Mouse (Mus musculus): ENCODE measurements around the gene Slc12a8.

Gene Slc12a8

GRCm38 (mm10) chr16:33537499-33538225 is 20.5 kb downstream of the Slc12a8 start:
- in situ Hi-C loops (cut with MboI; ENCODE audit: low sequenced_read_pairs) = no loop called here

- in situ Hi-C loops (cut with MboI; ENCODE audit: low sequenced_read_pairs) = no loop called here
These were observed 27.2 kb downstream of the Slc12a8 start for GRCm38 (mm10) chr16:33544346-33544745.

GRCm38 (mm10) chr16:33545530-33545929 is 28.4 kb downstream of the Slc12a8 start:
- in situ Hi-C loops (cut with MboI; ENCODE audit: low sequenced_read_pairs) = no loop called here

- in situ Hi-C loops (cut with MboI; ENCODE audit: low sequenced_read_pairs) = no loop called here
These were observed 36.7 kb downstream of the Slc12a8 start for GRCm38 (mm10) chr16:33553689-33554342.

GRCm38 (mm10) chr16:33558121-33558520 is 41.0 kb downstream of the Slc12a8 start:
- in situ Hi-C loops (cut with MboI; ENCODE audit: low sequenced_read_pairs) = no loop called here

- in situ Hi-C loops (cut with MboI; ENCODE audit: low sequenced_read_pairs) = no loop called here
These were observed 43.2 kb downstream of the Slc12a8 start for GRCm38 (mm10) chr16:33560281-33560680.

GRCm38 (mm10) chr16:33561308-33562009 is 44.3 kb downstream of the Slc12a8 start:
- in situ Hi-C loops (cut with MboI; ENCODE audit: low sequenced_read_pairs) = no loop called here

- in situ Hi-C loops (cut with MboI; ENCODE audit: low sequenced_read_pairs) = no loop called here
These were observed 45.9 kb downstream of the Slc12a8 start for GRCm38 (mm10) chr16:33562874-33563537.

- in situ Hi-C loops (cut with MboI; ENCODE audit: low sequenced_read_pairs) = no loop called here
These were observed 46.4 kb downstream of the Slc12a8 start for GRCm38 (mm10) chr16:33563538-33564013.

- in situ Hi-C loops (cut with MboI; ENCODE audit: low sequenced_read_pairs) = no loop called here
These were observed 49.3 kb downstream of the Slc12a8 start for GRCm38 (mm10) chr16:33566467-33566866.

- in situ Hi-C loops (cut with MboI; ENCODE audit: low sequenced_read_pairs) = no loop called here
These were observed 50.6 kb downstream of the Slc12a8 start for GRCm38 (mm10) chr16:33567736-33568135.

GRCm38 (mm10) chr16:33568269-33569016 is 51.3 kb downstream of the Slc12a8 start:
- in situ Hi-C loops (cut with MboI; ENCODE audit: low sequenced_read_pairs) = no loop called here

- in situ Hi-C loops (cut with MboI; ENCODE audit: low sequenced_read_pairs) = loop anchor here (10.0 kb wide), 1 partner anchor 162 kb away; no protein-coding TSS in a partner anchor
These were observed 55.5 kb downstream of the Slc12a8 start for GRCm38 (mm10) chr16:33572646-33573045.

- in situ Hi-C loops (cut with MboI; ENCODE audit: low sequenced_read_pairs) = loop anchor here (10.0 kb wide), 1 partner anchor 161 kb away; no protein-coding TSS in a partner anchor
These were observed 56.6 kb downstream of the Slc12a8 start for GRCm38 (mm10) chr16:33573703-33574102.

- in situ Hi-C loops (cut with MboI; ENCODE audit: low sequenced_read_pairs) = loop anchor here (10.0 kb wide), 1 partner anchor 159 kb away; no protein-coding TSS in a partner anchor
These were observed 58.6 kb downstream of the Slc12a8 start for GRCm38 (mm10) chr16:33575728-33576127.

- in situ Hi-C loops (cut with MboI; ENCODE audit: low sequenced_read_pairs) = loop anchor here (10.0 kb wide), 1 partner anchor 158 kb away; no protein-coding TSS in a partner anchor
These were observed 59.4 kb downstream of the Slc12a8 start for GRCm38 (mm10) chr16:33576271-33577189.

- in situ Hi-C loops (cut with MboI; ENCODE audit: low sequenced_read_pairs) = loop anchor here (10.0 kb wide), 1 partner anchor 156 kb away; no protein-coding TSS in a partner anchor
These were observed 61.3 kb downstream of the Slc12a8 start for GRCm38 (mm10) chr16:33578462-33578861.

GRCm38 (mm10) chr16:33580331-33580730 is 63.2 kb downstream of the Slc12a8 start:
- in situ Hi-C loops (cut with MboI; ENCODE audit: low sequenced_read_pairs) = no loop called here

GRCm38 (mm10) chr16:33580736-33581241 is 63.7 kb downstream of the Slc12a8 start:
- in situ Hi-C loops (cut with MboI; ENCODE audit: low sequenced_read_pairs) = no loop called here

Measured in CH12F3 (cell line).